Mouse (Mus musculus) left cerebral cortex, postnatal 25 days (tissue): ENCODE data around the gene Ddx52. TPM values are rescaled to one million over a fixed set of nuclear protein-coding genes. Genes with fewer than 3 reads are reported as not detected.

ENCODE experiments used
- DNase-seq, 2 experiments: peaks; one replicate each; pipeline ENCODE4 v3.0.0; 2022; ENCODE audit warnings: low spot score in 2 of 2, mixed read lengths in 1 of 2
- intact Hi-C: fragments of 180-260 bp; cut with DNase I; formaldehyde crosslinking; loops from one replicate; pipeline ENCODE4 v1.15.1; 2025
- total RNA-seq, 2 experiments: library from RNA; stranded (reverse); gene quantifications; 2 replicates each; pipeline ENCODE4 v1.2.3; 2021

The Ddx52 gene
- total RNA-seq, 2 experiments from 2014 or later, result 12.5 to 13.7 TPM

DNA sequence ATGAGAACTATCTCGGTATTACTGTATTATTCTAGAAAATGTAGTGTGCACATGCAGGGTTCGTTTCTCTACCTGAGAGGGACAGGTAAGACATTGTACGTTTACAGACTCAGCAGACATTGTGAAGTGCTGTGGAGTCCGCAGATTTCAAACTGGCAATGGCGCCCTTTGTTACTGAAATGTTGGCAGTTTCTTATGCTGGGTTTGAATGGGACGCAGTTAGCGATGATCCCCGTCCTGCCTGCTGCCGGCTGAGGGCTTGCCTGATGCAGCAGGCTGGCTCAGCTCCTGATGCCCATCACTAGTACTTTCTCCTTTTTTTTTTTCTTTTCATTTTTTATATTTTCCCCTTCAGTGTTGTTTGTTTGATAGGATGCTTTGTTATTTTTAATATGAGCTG, 68.5 kb downstream of the Ddx52 start:
- intact Hi-C loops, result no loop called here
- DNase-seq, result no peak

DNA sequence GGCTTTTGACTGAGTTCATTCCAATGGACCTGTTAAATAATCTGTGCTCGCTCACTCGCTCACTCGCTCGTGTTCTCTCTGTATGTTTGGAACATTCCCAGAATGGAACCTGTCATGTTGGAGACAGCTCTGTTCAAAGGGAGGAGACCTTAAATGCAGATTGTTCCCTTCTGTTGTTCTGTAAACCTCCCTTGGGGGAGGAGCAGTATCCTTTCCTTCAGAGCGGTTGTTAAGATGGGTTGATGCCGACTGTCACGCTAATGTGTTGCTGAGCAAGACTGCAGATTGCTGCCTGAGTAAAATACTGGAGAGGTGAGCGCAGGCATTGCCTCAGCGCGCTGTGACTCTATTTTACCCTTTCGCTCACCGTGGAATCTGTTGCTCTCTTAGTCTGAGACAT, 69.2 kb downstream of the Ddx52 start:
- intact Hi-C loops, result no loop called here
- peak in 1 of 2 experiments; percentile 16 for DNase-seq

DNA sequence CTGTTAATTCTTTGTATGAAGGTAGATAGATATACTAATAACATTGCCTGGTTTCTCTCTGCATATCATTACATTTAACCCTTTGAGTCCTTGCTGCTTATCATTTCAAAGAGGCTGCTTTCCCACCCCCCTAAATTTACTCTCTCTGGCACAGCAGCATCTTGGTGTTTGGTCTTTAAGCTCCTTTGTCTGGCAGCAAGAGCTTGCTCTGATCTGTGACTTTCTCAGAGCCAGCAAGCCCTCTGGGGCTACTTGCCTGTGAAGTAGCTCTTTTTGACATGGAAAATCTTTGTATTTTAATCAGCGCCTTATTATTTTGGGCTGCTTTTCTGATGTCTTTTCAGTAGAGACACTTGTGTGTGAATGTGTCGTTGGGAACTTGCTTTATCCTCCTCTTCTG, 69.7 kb downstream of the Ddx52 start:
- intact Hi-C loops, result no loop called here
- DNase-seq, result no peak

Other genes with a start within 250 kb of the Ddx52 start
- gene Wfdc17, start 238.1 kb upstream of the Ddx52 start, total RNA-seq, result not detected
- 1 to 10 TPM; 1.9 to 3.1 TPM for gene Wfdc18, start 233.0 kb upstream of the Ddx52 start, total RNA-seq
- gene Wfdc21, start 195.1 kb upstream of the Ddx52 start, total RNA-seq, result not detected
- 10 to 100 TPM; 12.3 to 14.8 TPM for gene Heatr6, start 188.4 kb upstream of the Ddx52 start, total RNA-seq
- under 1 TPM; 0.18 to 0.30 TPM for gene Hnf1b, start 92.0 kb upstream of the Ddx52 start, total RNA-seq
- gene Synrg, start 22.4 kb downstream of the Ddx52 start, total RNA-seq, result 10 to 100 TPM; 53.1 to 58.3 TPM
- gene Dusp14, start 127.2 kb downstream of the Ddx52 start, total RNA-seq, result 10 to 100 TPM; 72.7 to 80.8 TPM
- gene Tada2a, start 187.5 kb downstream of the Ddx52 start, total RNA-seq, result 10 to 100 TPM; 34.6 to 36.2 TPM
- 10 to 100 TPM; 77.2 to 79.4 TPM for gene Acaca, start 187.6 kb downstream of the Ddx52 start, total RNA-seq
- not detected for gene Gm11437, start 225.4 kb downstream of the Ddx52 start, total RNA-seq